Mouse (Mus musculus) natural killer cell, adult 2 months (primary cell): ENCODE results near the gene Kif2b.

Source experiments
- DNase-seq, 2 experiments: peaks; one replicate each; pipeline ENCODE4 v3.0.0; 2022; ENCODE audit warnings: low spot score in 2 of 2

Gene Kif2b

DNA sequence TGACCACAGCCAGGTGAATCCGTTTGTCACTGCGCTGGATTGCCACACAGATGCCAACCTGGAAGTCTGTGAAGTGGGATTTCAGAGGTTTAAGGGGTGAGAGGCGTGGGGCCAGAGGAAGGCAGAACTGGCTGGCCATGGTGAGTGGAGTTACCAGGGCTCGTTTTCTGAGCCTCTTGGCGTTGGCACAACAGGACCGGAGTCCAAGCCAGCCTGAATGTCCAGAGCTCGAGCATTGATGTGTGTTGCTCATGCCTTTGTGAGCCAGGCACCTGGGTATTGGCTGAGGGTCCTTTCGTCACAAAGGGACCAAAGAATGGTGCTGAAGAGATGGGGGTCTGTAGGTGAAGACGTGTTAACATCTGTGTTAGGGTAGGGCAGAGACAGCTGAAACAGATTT is at the start of gene Kif2b:
TSS of gene Kif2b (minus strand) at position 242 of the 400 bp plus-strand sequence.
- no peak for DNase-seq

DNA sequence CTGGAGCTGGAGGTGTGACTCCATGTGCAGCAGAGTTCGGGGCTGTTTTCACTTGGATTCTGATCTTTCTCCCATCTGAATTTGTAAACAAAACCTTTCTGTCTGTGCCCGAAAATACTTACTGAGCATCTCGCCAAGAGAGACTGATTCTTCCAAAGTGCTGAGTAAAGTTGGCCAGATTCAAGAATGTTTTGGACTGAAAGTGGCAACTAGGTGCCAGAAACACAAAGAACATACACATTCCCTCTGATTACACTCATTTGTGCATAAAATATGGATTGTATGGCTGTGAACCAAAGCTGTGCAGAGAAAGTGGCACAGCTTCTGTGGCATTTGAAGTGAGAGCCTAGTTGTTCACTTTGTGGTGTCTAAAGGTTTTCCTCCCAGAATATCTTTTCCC is 15.7 kb upstream of the Kif2b start:
- no peak for DNase-seq

DNA sequence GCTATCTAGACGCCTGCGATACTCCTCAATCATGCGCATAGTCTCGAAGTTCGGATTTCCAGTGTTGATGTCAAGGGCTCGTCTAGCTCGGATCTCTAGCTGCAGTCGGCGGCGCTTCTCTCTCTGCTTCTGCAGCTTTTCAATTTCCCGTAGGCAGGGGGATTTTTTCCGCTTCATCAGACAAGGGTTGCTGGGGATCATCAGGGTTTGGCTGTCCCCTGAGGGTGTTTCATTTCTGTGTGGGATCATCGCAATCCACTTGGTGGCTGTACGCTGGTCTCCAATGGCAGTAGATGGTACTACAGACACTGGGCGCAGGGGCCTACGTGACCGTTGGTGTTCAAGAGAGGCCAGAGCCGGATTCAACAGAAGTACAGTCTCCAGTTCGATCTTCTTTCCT is 502 bp downstream of the Kif2b start:
- DNase-seq = no peak

DNA sequence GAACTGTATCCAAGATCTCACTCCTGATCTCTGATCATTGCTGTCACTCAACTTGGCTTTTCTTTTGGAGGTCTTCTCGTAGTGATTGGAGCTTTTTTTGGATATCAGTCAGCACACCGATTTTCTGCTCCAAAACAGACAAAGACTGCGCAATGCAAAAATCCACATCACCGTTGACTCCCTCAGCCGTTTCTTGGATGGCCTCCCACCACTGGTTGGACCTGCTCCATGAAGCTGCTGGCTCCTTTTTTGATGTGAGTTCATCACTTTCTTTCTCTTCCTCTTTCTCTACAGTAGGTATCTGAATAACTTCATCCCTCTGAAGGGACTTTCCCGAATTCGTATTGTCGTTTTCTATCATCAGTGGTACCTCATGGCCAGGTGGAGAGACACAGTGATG is 2.0 kb downstream of the Kif2b start:
- no peak for DNase-seq

DNA sequence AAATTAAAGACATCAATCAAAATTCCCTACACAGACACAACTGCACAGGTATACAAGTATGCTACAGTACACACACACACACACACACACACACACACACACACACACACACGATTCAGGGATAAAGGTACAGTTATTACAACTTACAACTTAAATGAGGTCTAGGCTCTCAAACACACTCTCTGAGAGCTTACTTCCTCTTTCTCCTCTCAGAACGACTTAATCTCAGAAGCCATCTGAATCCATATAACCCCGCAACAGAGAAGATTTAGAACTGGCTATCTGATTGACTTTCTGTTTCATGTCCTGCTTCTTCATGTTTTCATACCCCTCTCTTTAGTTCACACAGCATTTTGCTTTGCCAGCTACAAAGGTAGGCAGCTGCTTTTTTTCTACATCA is 2.9 kb downstream of the Kif2b start:
- no peak for DNase-seq

DNA sequence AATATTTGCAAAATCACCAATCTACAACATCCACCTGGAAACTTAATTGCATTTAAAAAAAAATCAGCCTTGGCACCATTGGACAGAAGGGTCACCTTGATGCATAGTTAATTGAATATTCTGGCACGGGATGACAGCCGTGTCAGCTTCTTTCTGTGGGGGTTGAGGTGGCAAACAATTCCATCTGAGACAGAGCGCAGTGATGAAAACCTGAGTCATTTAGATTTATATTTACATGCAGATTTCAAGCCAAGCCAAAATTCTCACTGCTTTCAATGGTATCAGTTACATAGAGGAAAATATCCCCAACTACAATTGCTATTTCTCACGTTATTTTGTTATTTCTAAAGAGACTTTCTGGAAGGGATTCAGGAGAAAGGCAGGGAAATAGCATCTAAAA is 46.6 kb downstream of the Kif2b start:
- no peak for DNase-seq
